Mouse (Mus musculus) heart, postnatal 0 days (tissue): Measurements from ENCODE around the gene Ccdc187. TPM values are rescaled to one million over a fixed set of nuclear protein-coding genes. Genes with fewer than 3 reads are reported as not detected.

ENCODE experiments used
- ATAC-seq: fragments of 200-750 bp; cut with Nextera tagmentation; 2 replicates; pipeline ENCODE4 v1.8.0; 2017; ENCODE audit warnings: low read depth, moderate number of reproducible peaks, moderate library complexity; ENCODE audit not compliant: insufficient read depth
- DNase-seq: peaks from one replicate; pipeline ENCODE4 v3.0.0-alpha.2; 2016; ENCODE audit warnings: low spot score
- H3K27ac ChIP-seq: fragments of 300-500 bp; sonication (generic); 2 replicates; pipeline ENCODE4 v1.5.1; 2014; ENCODE audit warnings: low read depth, mild to moderate bottlenecking
- H3K27me3 ChIP-seq: fragments of 300-500 bp; sonication (generic); 2 replicates; pipeline ENCODE4 v1.6.1; 2014; ENCODE audit warnings: low read length, mixed read lengths; ENCODE audit not compliant: control insufficient read depth, insufficient read depth
- H3K36me3 ChIP-seq: fragments of 300-500 bp; sonication (generic); replicated peaks from 2 replicates; pipeline ENCODE4 v1.6.1; 2014; ENCODE audit warnings: low read length, mixed read lengths; ENCODE audit not compliant: control insufficient read depth, insufficient read depth
- H3K4me1 ChIP-seq: fragments of 300-500 bp; sonication (generic); 2 replicates; pipeline ENCODE4 v1.6.1; 2014; ENCODE audit warnings: antibody characterized with exemption; ENCODE audit not compliant: control insufficient read depth, insufficient read depth
- H3K4me2 ChIP-seq: fragments of 300-500 bp; sonication (generic); 2 replicates; pipeline ENCODE4 v1.6.1; 2014; ENCODE audit warnings: low read depth, mild to moderate bottlenecking, low read length, moderate library complexity
- H3K4me3 ChIP-seq: fragments of 300-500 bp; sonication (generic); 2 replicates; pipeline ENCODE4 v1.5.1; 2014; ENCODE audit warnings: low read depth, low read length
- H3K9ac ChIP-seq: fragments of 300-500 bp; sonication (generic); replicated peaks from 2 replicates; pipeline ENCODE4 v1.6.1; 2014; ENCODE audit warnings: low read depth, low read length, mixed read lengths
- H3K9me3 ChIP-seq: fragments of 300-500 bp; sonication (generic); replicated peaks from 2 replicates; pipeline ENCODE4 v1.6.1; 2016; ENCODE audit warnings: low read length; ENCODE audit not compliant: control insufficient read depth
- CTCF ChIP-seq: IDR thresholded peaks from 2 replicates; pipeline ENCODE4 v1.5.1; 2016; ENCODE audit warnings: antibody characterized with exemption, control low read depth, low read depth
- EP300 ChIP-seq: IDR thresholded peaks from 2 replicates; pipeline ENCODE4 v1.6.1; 2016; ENCODE audit warnings: antibody characterized with exemption, low read depth
- WGBS: fragments of 180-500 bp; shearing (Covaris S2); extraction: QIAGEN DNeasy Blood & Tissue Kit; methylation state at CpG from one replicate; pipeline ENCODE4 v1.1.7; 2014; 5-methylcytosine and 5-hydroxymethylcytosine counted together
- polyA plus RNA-seq: library from polyadenylated mRNA; unstranded; fragments of >200 nt; fragmentation: Nextera tagmentation; extraction: Ambion mirVana; gene quantifications from 2 replicates; pipeline ENCODE4 v1.2.1, GENCODE M21; 2015
- total RNA-seq: library from RNA; depleted of rRNA; stranded (reverse); fragments of >200 nt; gene quantifications from 2 replicates; pipeline ENCODE4 v1.2.3, GENCODE M21; 2014; ENCODE audit warnings: low replicate concordance

Ccdc187 gene
- total and polyA plus RNA-seq, 2 experiments from 2014 or later, result 0.04 to 0.61 TPM

DNA sequence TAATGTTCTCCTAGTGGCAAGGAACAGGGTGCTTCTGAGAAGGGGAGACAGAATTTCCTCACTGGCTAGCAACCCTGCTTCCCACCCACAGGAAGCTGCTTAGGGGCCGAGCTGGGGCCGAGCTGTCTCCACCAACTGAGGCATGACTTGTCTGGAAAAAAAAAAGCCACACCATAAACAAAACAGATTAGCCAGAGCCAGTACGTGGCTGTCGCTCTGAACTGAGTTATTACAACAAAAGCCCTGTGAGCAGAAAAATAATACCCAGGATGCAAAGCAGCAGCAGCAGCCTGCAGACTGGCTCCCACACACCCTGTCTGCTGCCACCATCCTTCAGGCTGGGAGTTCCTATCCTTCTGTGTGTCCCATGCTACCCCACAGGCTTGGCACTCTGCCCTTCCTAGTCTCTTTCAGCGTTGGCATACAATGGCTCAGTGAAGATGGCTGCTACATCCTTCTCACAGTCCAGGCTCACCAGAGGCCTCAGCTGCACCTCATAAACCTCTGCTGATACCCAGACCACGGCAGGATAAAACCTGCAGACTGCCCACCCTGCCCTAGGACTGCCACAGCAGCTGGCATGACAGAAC lies 2.3 kb upstream of the Ccdc187 start:
- ATAC-seq (no peak), DNase-seq (no peak)
- WGBS, result 41% methylated on average over 6 of the region's 6 CpGs
- Histone ChIP-seq H3K4me3 (no peak overlapping the region), H3K27me3 (no peaks in the 10 kb centered on the region), H3K9ac (no peak overlapping the region), H3K27ac (no peak overlapping the region), H3K4me1 (peaks cover 19% of the 10 kb centered on the region; the same call in 1 of the 2 replicates), H3K4me2 (no peak overlapping the region), H3K9me3 (no peaks in the 10 kb centered on the region), H3K36me3 (no peaks in the 10 kb centered on the region)
- TF ChIP-seq EP300 (no peak), CTCF (no peak)

DNA sequence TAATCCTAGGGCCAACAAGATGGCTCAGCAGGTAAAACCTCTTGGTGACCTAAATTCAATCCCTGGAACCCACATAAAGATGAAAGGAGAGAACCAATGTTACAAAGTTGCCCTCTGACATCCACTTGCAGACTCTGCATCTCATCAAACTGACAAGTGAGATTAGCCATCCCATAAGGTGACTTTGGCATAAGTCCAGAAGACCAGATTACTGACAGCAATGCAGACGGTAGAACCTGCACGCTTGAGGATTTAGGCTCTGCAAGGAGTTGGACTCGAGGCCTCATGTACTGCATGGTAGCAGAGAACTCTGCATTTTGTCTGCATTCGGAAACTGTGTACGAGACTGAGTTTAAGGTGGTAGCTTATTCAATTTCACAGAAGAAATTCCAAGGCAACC lies 4.2 kb downstream of the Ccdc187 start:
- Histone ChIP-seq H3K4me3 (no peak overlapping the region), H3K27ac (no peak overlapping the region), H3K9me3 (no peaks in the 10 kb centered on the region), H3K27me3 (no peaks in the 10 kb centered on the region), H3K9ac (no peak overlapping the region), H3K36me3 (no peaks in the 10 kb centered on the region), H3K4me1 (no peaks in the 10 kb centered on the region), H3K4me2 (no peak overlapping the region)
- no peak for ATAC-seq
- DNase-seq, result no peak
- 38% methylated on average over 5 of the region's 5 CpGs for WGBS
- TF ChIP-seq CTCF, result no peak
- no peak for TF ChIP-seq EP300

- no peak for ATAC-seq
- Histone ChIP-seq H3K9ac (no peak overlapping the region), H3K27ac (no peak overlapping the region), H3K4me2 (no peak overlapping the region), H3K36me3 (no peaks in the 10 kb centered on the region), H3K27me3 (no peaks in the 10 kb centered on the region), H3K9me3 (no peaks in the 10 kb centered on the region), H3K4me1 (no peaks in the 10 kb centered on the region), H3K4me3 (no peak overlapping the region)
- TF ChIP-seq EP300, result no peak
- TF ChIP-seq CTCF, result no peak
- 81% methylated on average over 7 of the region's 7 CpGs for WGBS
- DNase-seq, result no peak
Measured at GRCm38 (mm10) chr2:26286391-26286790, 8.0 kb downstream of the Ccdc187 start.

DNA sequence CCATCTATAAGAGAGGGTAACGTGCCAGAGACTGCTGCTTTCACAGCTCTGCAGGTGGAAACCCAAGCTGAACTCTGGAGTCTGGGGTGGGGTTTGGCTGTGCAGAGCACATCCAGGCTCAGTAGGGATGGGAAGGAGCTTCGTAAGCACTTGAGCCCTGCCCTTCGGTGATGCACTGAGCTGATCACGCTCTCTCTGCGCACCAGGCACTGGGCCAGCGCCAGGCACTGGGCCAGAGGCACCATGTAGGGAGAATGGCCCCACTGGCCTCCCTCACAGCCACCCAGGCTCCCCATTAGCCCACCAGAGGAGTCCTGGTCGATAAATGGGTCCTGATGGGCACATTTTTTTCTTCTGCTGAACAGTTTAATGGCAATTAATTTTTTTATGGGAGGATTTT lies 8.6 kb downstream of the Ccdc187 start:
- peak; percentile 70 for ATAC-seq
- Histone ChIP-seq H3K4me1 (no peaks in the 10 kb centered on the region), H3K36me3 (no peaks in the 10 kb centered on the region), H3K27me3 (no peaks in the 10 kb centered on the region), H3K9me3 (no peaks in the 10 kb centered on the region), H3K4me2 (no peak overlapping the region), H3K9ac (no peak overlapping the region), H3K27ac (no peak overlapping the region), H3K4me3 (no peak overlapping the region)
- TF ChIP-seq EP300 (no peak), CTCF (no peak)
- 47% methylated on average over 7 of the region's 7 CpGs for WGBS
- DNase-seq, result peak; percentile 29

DNA sequence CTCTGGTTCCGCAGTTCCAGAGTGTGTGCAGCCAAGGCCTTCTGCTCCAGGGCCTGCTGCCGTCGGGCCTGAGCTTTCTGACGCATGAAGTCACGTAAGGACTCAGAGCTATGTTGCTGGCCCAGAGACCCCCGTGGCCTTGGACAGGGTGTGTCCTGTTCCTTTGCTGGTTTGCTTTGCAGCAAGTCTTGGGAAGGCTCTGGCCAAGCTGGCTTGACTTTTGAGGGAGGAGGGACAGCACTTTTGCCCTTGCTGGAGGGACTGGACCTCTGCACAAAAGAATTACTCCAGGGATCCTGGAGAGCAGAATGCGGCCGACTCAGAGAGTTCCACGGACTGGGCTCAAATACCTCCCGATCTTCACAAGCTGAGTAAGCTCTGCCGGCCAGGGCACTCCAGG lies 13.8 kb downstream of the Ccdc187 start:
- 75% methylated on average over 11 of the region's 11 CpGs for WGBS
- no peak overlapping the region for H3K4me2 ChIP-seq
- H3K4me1 ChIP-seq, result no peaks in the 10 kb centered on the region
- no peaks in the 10 kb centered on the region for H3K9me3 ChIP-seq
- H3K27ac ChIP-seq, result no peak overlapping the region
- H3K36me3 ChIP-seq, result no peaks in the 10 kb centered on the region
- no peak overlapping the region for H3K4me3 ChIP-seq
- no peak overlapping the region for H3K9ac ChIP-seq
- DNase-seq (no peak), ATAC-seq (no peak)
- no peaks in the 10 kb centered on the region for H3K27me3 ChIP-seq
- no peak for TF ChIP-seq EP300
- TF ChIP-seq CTCF, result no peak

DNA sequence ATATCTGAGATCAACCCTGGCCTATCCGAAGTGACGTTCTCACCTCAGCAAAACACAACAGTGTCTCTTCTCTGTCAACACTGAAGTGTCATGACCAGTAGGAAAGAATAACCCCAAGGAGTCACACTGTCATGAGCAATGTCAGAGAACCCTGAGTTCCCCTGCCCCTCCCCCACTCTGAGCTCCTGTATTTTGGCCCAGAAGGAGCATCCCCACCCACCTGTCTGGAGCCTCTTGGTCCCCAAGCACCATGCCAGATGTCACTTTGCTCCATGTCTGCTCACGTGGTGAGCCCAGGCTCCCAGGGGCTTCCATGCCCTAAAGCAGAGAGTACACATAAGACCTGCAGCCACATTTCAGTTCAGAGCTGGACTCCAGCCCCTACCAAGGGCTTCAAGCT lies 14.6 kb downstream of the Ccdc187 start:
- no peaks in the 10 kb centered on the region for H3K4me1 ChIP-seq
- no peak overlapping the region for H3K27ac ChIP-seq
- no peak for ATAC-seq
- TF ChIP-seq CTCF, result no peak
- no peak for TF ChIP-seq EP300
- no peak for DNase-seq
- no peaks in the 10 kb centered on the region for H3K27me3 ChIP-seq
- no peak overlapping the region for H3K9ac ChIP-seq
- WGBS, result 70% methylated on average over 3 of the region's 3 CpGs
- H3K9me3 ChIP-seq, result no peaks in the 10 kb centered on the region
- no peak overlapping the region for H3K4me2 ChIP-seq
- H3K36me3 ChIP-seq, result no peaks in the 10 kb centered on the region
- no peak overlapping the region for H3K4me3 ChIP-seq
